Mouse (Mus musculus): ENCODE data around the gene Zfp781.
"Not testable (repeated sequence)": the region's sequence is repeated elsewhere in the genome, so short reads cannot be mapped to it uniquely, and the experiment has no call there.

The Zfp781 gene

DNA sequence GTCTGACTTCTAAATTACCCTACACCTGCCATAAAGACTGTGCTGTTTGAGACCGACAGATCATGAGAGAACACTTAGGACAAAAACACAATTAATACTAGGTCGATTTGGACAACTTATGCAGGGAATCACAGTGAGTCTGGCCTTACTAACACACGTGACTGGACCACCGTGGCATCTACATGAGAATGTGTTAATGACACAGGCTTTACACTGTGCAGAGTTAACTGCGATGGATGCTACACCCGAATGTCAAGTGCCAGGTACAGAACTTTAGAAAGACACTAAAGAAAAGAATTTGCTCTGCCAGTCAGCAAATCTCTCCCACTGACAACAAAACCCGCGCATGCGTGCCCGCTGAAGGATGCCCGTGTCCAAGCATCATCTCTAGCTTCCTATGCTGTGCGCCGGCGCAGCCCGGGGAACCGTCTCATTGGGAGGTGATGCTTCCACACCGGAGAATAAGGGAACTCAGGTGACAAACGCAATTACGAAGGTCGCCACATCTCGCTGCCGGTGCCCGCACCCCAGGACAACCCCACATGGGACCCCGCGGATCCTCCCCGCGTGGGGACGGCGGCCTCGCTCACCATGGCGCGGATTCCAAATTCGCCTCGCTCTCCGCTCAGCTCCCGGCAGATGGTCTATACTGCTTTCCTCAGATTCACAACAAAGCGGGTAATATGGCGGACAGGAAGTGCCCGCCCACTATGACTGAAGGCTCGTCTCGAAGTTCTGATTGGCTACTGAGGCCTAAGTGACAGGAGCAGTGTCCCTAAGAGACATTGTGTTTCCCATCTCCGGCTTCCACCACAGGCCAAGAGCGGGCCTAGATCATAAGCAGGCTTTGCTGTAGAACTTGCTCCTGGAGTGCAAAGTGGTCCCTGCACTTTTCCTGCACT, at the start of gene Zfp781:
Gene Zfp781 (minus strand): TSS at position 639 of the 902 bp plus-strand sequence.
- DNase-seq: not testable (repeated sequence)

DNA sequence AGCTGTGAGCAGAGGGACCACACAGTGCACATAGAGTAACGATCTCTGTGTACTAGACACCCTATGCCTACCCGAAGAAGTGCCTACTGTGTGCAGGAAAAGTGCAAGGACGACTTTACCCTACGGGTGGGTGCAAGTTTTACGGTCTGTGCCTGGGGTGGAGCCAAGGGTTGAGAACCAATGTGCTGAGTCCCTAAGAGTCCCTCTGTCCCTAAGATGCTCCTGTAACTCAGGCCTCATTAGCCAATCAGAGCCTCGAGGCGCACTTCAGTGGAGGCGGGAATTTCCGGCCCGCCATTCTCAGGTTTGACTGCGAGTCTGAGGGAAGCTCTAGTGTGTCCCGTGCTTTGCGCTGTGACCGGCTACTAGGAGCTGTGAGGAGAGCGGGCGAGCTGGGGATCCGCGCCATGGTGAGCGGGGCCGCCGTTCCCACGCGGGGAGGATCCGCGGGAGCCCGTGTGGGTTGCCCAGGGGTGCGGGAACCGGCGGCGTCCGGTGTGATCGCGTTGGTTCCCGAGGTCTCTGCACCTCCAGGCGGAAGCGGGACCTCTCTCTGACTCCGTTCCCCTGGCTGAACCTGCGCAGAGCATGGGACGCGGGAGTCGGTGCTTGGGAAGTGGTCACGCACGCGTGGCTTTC, 48.2 kb upstream of the Zfp781 start:
- peak; percentile 27 for DNase-seq

DNA sequence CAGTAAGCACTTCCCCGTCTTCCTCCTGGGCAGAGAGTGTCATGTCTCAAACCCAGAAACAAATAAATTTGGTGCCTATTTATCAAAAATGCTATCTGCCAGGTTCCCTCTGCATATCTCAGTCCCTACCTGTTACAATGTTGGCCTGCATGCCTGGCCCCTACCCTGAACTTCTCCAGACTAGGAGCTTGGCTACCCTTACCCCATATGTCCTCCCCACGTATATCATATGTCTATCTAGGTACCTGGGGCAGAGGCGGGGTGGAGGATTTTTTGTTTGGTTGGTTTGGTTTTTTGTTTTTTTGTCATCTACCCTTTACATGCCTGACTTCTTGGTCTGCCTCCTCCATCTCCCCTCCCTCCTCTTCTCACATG, 451 bp upstream of the Zfp781 start:
- DNase-seq: not testable (repeated sequence)

DNA sequence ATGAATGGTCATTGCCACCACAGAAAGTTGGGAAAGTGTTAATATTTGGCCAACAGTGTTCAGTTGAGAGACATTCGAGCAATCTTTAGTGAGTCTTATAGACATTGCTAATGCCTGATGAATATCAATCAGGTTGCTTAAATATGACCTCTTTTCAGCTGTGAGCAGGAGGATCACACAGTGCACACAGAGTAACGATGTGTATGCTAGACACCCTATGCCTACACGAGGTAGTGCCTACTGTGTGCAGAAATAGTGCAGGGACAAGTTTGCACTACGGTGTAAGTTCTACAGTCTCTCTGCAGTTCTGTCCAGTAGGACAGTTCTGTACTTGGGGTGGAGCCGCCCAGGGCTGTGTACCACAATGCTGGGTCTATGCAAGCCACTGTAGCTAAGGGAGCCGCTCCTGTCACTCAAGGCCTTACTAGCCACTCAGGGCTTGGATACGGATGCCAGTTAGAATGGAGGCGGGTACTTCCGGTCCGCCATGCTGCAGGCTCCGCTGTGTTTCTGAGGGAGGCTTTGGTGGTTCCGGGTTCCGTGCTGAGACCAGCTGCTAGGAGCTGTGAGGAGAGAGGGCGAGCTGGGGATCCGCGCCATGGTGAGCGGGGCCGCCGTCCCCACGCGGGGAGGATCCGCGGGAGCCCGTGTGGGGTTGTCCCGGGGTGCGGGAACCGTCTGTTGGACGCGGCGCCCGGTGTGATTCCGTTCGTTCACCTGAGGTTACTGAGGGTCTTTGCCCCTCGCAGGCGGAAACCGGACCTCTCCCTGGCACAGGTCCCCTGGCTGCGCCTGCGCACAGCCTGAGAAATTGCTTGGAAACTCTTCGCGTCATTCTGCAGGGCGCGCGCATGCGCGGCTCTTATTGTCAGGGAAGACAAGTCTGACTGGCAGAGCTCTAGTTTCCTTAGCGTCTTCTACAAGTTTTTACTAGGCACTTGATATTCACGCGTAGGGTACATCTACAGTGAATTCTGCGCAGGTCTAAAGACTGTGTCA, 66.6 kb downstream of the Zfp781 start, which contains the start of gene Gm32687:
Gene Gm32687 (plus strand): TSS at position 526 of the 999 bp plus-strand sequence.
- DNase-seq: peak; percentile 5

Data from kidney, adult 9 months (tissue).